Mouse (Mus musculus): ENCODE results near the gene Tmem235. TPM values are rescaled to one million over a fixed set of nuclear protein-coding genes. Genes with fewer than 3 reads are reported as not detected.

The Tmem235 gene
- polyA plus RNA-seq, 1 experiment from 2014 or later: not detected

GRCm38 (mm10) chr11:117871911-117872584 lies 11.5 kb downstream of the Tmem235 start:
- peaks cover 15% of the 10 kb centered on the region; the same call in 1 of the 2 replicates for H3K4me1 ChIP-seq
- WGBS: 52% methylated on average over 12 of the region's 12 CpGs
- H3K4me3 ChIP-seq: no peak overlapping the region
- H3K9ac ChIP-seq: no peak overlapping the region
- no peak overlapping the region for H3K27ac ChIP-seq
- no peaks in the 10 kb centered on the region for H3K27me3 ChIP-seq
- no peaks in the 10 kb centered on the region for H3K36me3 ChIP-seq
- peak overlapping the region; percentile 97 for H3K4me2 ChIP-seq
- no peak for ATAC-seq (ENCODE audit: borderline replicate concordance, extremely low read depth, low FRiP score, low TSS enrichment)
- no peaks in the 10 kb centered on the region for H3K9me3 ChIP-seq

- Histone ChIP-seq H3K4me2 (peak within 1 kb of the TSS; percentile 97), H3K36me3 (no peaks in the 10 kb centered on the region), H3K4me1 (peaks cover 19% of the 10 kb centered on the region), H3K4me3 (peak within 1 kb of the TSS; percentile 65), H3K9me3 (no peaks in the 10 kb centered on the region), H3K27ac (peak within 1 kb of the TSS; percentile 46), H3K9ac (peak within 1 kb of the TSS; percentile 55), H3K27me3 (no peaks in the 10 kb centered on the region)
- peak; percentile 79 for ATAC-seq (ENCODE audit: borderline replicate concordance, extremely low read depth, low FRiP score, low TSS enrichment)
- WGBS: 1% methylated on average over 51 of the region's 51 CpGs
These were observed 12.5 kb downstream of the Tmem235 start, which contains the start of gene Tha1 for GRCm38 (mm10) chr11:117872861-117873608. Tha1 (minus strand) TSS chr11:117873481.

GRCm38 (mm10) chr11:117874419-117874818 lies 13.9 kb downstream of the Tmem235 start:
- Histone ChIP-seq H3K4me2 (no peak overlapping the region), H3K36me3 (no peaks in the 10 kb centered on the region), H3K9me3 (no peaks in the 10 kb centered on the region), H3K27me3 (no peaks in the 10 kb centered on the region), H3K4me1 (peaks cover 31% of the 10 kb centered on the region), H3K4me3 (no peak overlapping the region), H3K9ac (no peak overlapping the region), H3K27ac (no peak overlapping the region)
- ATAC-seq (ENCODE audit: borderline replicate concordance, extremely low read depth, low FRiP score, low TSS enrichment): no peak
- WGBS: 55% methylated on average over 4 of the region's 4 CpGs

GRCm38 (mm10) chr11:117875681-117876080 lies 15.1 kb downstream of the Tmem235 start:
- 27% methylated on average over 6 of the region's 6 CpGs for WGBS
- Histone ChIP-seq H3K27me3 (no peaks in the 10 kb centered on the region; the same call in 1 of the 2 replicates), H3K9ac (no peak overlapping the region), H3K36me3 (no peaks in the 10 kb centered on the region), H3K4me2 (no peak overlapping the region), H3K9me3 (no peaks in the 10 kb centered on the region), H3K27ac (no peak overlapping the region), H3K4me1 (peaks cover 32% of the 10 kb centered on the region), H3K4me3 (no peak overlapping the region)
- no peak for ATAC-seq (ENCODE audit: borderline replicate concordance, extremely low read depth, low FRiP score, low TSS enrichment)

GRCm38 (mm10) chr11:117877917-117878745 lies 17.6 kb downstream of the Tmem235 start:
- H3K27me3 ChIP-seq: no peaks in the 10 kb centered on the region; the same call in 1 of the 2 replicates
- no peak overlapping the region for H3K4me3 ChIP-seq
- no peaks in the 10 kb centered on the region for H3K9me3 ChIP-seq
- peaks cover 47% of the 10 kb centered on the region for H3K4me1 ChIP-seq
- WGBS: 14% methylated on average over 13 of the region's 13 CpGs
- 0 out of 2 replicates have a peak overlapping the region, but pooled peaks have one; percentile 20 for H3K9ac ChIP-seq
- ATAC-seq (ENCODE audit: borderline replicate concordance, extremely low read depth, low FRiP score, low TSS enrichment): peak; percentile 21; the same call in 1 of the 2 replicates
- H3K27ac ChIP-seq: peak overlapping the region; percentile 64
- peak overlapping the region; percentile 38 for H3K4me2 ChIP-seq
- no peaks in the 10 kb centered on the region for H3K36me3 ChIP-seq

- WGBS: 29% methylated on average over 8 of the region's 8 CpGs
- Histone ChIP-seq H3K27me3 (no peaks in the 10 kb centered on the region; the same call in 1 of the 2 replicates), H3K27ac (peak overlapping the region; percentile 64), H3K4me2 (peak overlapping the region; percentile 38), H3K9ac (no peak overlapping the region), H3K4me3 (no peak overlapping the region), H3K4me1 (peaks cover 47% of the 10 kb centered on the region), H3K9me3 (no peaks in the 10 kb centered on the region), H3K36me3 (no peaks in the 10 kb centered on the region)
- no peak for ATAC-seq (ENCODE audit: borderline replicate concordance, extremely low read depth, low FRiP score, low TSS enrichment)
These were observed 18.3 kb downstream of the Tmem235 start for GRCm38 (mm10) chr11:117878892-117879291.

- no peak overlapping the region for H3K9ac ChIP-seq
- no peak overlapping the region for H3K27ac ChIP-seq
- H3K4me2 ChIP-seq: no peak overlapping the region
- WGBS: 84% methylated on average over 6 of the region's 6 CpGs
- H3K27me3 ChIP-seq: no peaks in the 10 kb centered on the region; the same call in 1 of the 2 replicates
- no peak overlapping the region for H3K4me3 ChIP-seq
- no peaks in the 10 kb centered on the region for H3K9me3 ChIP-seq
- ATAC-seq (ENCODE audit: borderline replicate concordance, extremely low read depth, low FRiP score, low TSS enrichment): no peak
- no peaks in the 10 kb centered on the region for H3K36me3 ChIP-seq
- H3K4me1 ChIP-seq: peaks cover 47% of the 10 kb centered on the region
These were observed 19.1 kb downstream of the Tmem235 start for GRCm38 (mm10) chr11:117879676-117880075.

GRCm38 (mm10) chr11:117880336-117880976 lies 19.9 kb downstream of the Tmem235 start:
- Histone ChIP-seq H3K27ac (0 out of 2 replicates have a peak overlapping the region, but pooled peaks have one; percentile 4), H3K4me1 (peaks cover 47% of the 10 kb centered on the region), H3K4me3 (no peak overlapping the region), H3K9me3 (no peaks in the 10 kb centered on the region), H3K9ac (no peak overlapping the region), H3K36me3 (no peaks in the 10 kb centered on the region), H3K27me3 (no peaks in the 10 kb centered on the region; the same call in 1 of the 2 replicates), H3K4me2 (no peak overlapping the region)
- no peak for ATAC-seq (ENCODE audit: borderline replicate concordance, extremely low read depth, low FRiP score, low TSS enrichment)
- WGBS: 82% methylated on average over 9 of the region's 9 CpGs

GRCm38 (mm10) chr11:117880977-117881358 lies 20.4 kb downstream of the Tmem235 start:
- WGBS: 72% methylated on average over 6 of the region's 6 CpGs
- Histone ChIP-seq H3K9me3 (no peaks in the 10 kb centered on the region), H3K4me3 (no peak overlapping the region), H3K4me2 (no peak overlapping the region), H3K27me3 (no peaks in the 10 kb centered on the region; the same call in 1 of the 2 replicates), H3K36me3 (no peaks in the 10 kb centered on the region), H3K27ac (peak overlapping the region; percentile 84), H3K4me1 (peaks cover 45% of the 10 kb centered on the region), H3K9ac (peak overlapping the region; percentile 8; the same call in 1 of the 2 replicates)
- no peak for ATAC-seq (ENCODE audit: borderline replicate concordance, extremely low read depth, low FRiP score, low TSS enrichment)

- H3K4me1 ChIP-seq: peaks cover 46% of the 10 kb centered on the region
- 4% methylated on average over 8 of the region's 8 CpGs for WGBS
- H3K27ac ChIP-seq: peak overlapping the region; percentile 84
- no peaks in the 10 kb centered on the region for H3K36me3 ChIP-seq
- 0 out of 2 replicates have a peak overlapping the region, but pooled peaks have one; percentile 8 for H3K9ac ChIP-seq
- peak; percentile 71; the same call in 1 of the 2 replicates for ATAC-seq (ENCODE audit: borderline replicate concordance, extremely low read depth, low FRiP score, low TSS enrichment)
- no peak overlapping the region for H3K4me3 ChIP-seq
- H3K4me2 ChIP-seq: peak overlapping the region; percentile 7; the same call in 1 of the 2 replicates
- no peaks in the 10 kb centered on the region; the same call in 1 of the 2 replicates for H3K27me3 ChIP-seq
- H3K9me3 ChIP-seq: no peaks in the 10 kb centered on the region
These were observed 21.2 kb downstream of the Tmem235 start for GRCm38 (mm10) chr11:117881787-117882186.

GRCm38 (mm10) chr11:117882208-117882607 lies 21.7 kb downstream of the Tmem235 start:
- Histone ChIP-seq H3K4me3 (no peak overlapping the region), H3K27me3 (no peaks in the 10 kb centered on the region; the same call in 1 of the 2 replicates), H3K27ac (peak overlapping the region; percentile 84), H3K4me2 (0 out of 2 replicates have a peak overlapping the region, but pooled peaks have one; percentile 7), H3K9me3 (no peaks in the 10 kb centered on the region), H3K4me1 (peaks cover 46% of the 10 kb centered on the region), H3K36me3 (no peaks in the 10 kb centered on the region), H3K9ac (no peak overlapping the region)
- WGBS: 58% methylated on average over 1 of the region's 1 CpGs
- 0 out of 2 replicates have a peak, but pooled peaks have one; percentile 6 for ATAC-seq (ENCODE audit: borderline replicate concordance, extremely low read depth, low FRiP score, low TSS enrichment)
